Mouse (Mus musculus) bone marrow macrophage, adult 2 months (primary cell): ENCODE measurements around the gene Vac14.

ENCODE experiments used
- CTCF ChIP-seq: IDR thresholded peaks from 2 replicates; pipeline ENCODE4 v1.5.1; 2012; ENCODE audit warnings: low read depth, mild to moderate bottlenecking, low read length, moderate library complexity
- POLR2A ChIP-seq: IDR thresholded peaks from 2 replicates; pipeline ENCODE4 v1.6.1; 2012; ENCODE audit warnings: mild to moderate bottlenecking, low read depth, low read length, borderline replicate concordance

GRCm38 (mm10) chr8:110626431-110626830 is 8.0 kb downstream of the Vac14 start:
- TF ChIP-seq CTCF (no peak), POLR2A (no peak)
